Mouse (Mus musculus) stomach, postnatal 0 days (tissue): Measurements from ENCODE around the gene Mafg.
A peak's percentile ranks its signal among the peaks of the same experiment; 100 is the strongest.

ENCODE experiments used
- CTCF ChIP-seq: IDR thresholded peaks from 2 replicates; pipeline ENCODE4 v1.5.1; 2016; ENCODE audit warnings: antibody characterized with exemption, low read depth, mild to moderate bottlenecking, moderate library complexity
- EP300 ChIP-seq: optimal IDR thresholded peaks from 2 replicates; pipeline ENCODE3; 2016; ENCODE audit warnings: antibody characterized with exemption

GRCm38 (mm10) chr11:120672687-120673593 is 39.5 kb upstream of the Mafg start, which contains the start of gene Aspscr1:
- TF ChIP-seq CTCF (peak; percentile 17; the same call in 1 of the 2 replicates), EP300 (no peak)
